Mouse (Mus musculus) gastrocnemius, postnatal 10 days (tissue): ENCODE data around the gene Hnrnpul2. TPM values are rescaled to one million over a fixed set of nuclear protein-coding genes. Genes with fewer than 3 reads are reported as not detected.
"Not testable (repeated sequence)": the region's sequence is repeated elsewhere in the genome, so short reads cannot be mapped to it uniquely, and the experiment has no call there.

Experiments used
- DNase-seq: peaks from one replicate; pipeline ENCODE4 v3.0.0; 2021; ENCODE audit warnings: mixed read lengths
- total RNA-seq, 2 experiments: library from RNA; stranded (reverse); gene quantifications; 2 replicates each; pipeline ENCODE4 v1.2.3; 2021

The Hnrnpul2 gene
- total RNA-seq, 2 experiments from 2014 or later: 42.2 to 47.8 TPM

DNA sequence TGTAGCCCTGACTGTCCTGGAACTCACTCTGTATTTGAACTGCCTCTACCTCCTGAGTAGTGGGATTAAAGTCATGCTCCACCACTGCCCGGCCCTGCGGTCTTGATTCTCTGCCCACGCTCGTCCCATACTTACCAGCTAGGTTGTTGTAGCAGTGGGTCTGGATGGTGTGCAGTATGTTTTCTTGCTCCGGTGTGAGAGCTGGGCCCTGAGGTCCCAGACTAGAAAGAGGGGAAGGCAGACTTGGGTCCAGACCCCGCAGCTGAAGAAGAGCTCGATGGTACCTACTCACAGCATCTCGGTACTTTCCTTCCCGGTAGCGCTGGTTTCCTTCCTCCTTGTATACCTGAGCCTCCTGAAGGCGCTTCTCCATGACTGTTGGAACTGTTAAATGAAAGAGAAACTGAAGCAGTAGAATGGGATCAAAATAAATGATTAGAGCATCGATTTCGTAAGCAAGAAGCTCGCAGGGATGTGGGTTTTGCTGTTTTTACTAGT is 1.5 kb upstream of the Hnrnpul2 start:
- no peak for DNase-seq

DNA sequence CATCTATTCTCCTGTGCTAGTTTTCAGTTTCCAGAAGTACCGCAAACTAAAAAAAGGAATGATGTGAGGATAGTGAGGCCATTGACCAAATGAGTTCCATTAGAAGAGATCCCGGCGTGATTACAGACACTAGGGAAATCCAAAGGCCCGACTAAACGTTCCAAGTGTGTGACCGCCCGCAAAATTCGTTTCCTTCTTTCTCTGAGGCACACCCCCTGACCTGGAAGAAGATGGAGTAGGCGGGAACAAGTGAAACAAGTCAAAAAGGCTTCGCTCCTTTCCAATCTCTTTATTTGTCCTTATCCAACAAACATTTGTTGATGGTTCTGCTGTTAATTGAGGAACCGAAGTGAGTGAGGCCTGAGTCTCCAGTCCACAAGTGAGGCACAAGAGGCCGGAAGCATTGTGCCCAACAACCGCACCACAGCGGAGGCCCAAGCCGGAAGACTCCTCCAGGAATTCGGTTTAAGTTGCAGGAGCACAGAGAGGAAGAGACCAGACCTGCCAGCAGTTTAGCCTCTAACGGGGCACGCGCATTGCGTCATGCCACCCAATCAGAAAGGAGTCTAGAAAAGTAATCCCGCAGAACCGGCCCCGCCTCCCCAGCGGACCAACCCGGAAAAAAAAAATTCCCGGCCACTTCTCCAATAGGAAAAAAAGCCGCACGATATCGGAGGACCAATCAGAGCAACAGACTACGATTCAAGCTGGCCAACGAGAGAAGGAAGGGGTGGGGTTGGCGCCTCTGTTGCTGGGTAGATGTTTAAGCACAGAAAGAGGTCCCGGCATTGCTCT is 812 bp upstream of the Hnrnpul2 start, which contains the start of gene Ttc9c:
TSS of gene Ttc9c (minus strand) at position 533 of the 795 bp plus-strand sequence.
- peak; percentile 88 for DNase-seq

DNA sequence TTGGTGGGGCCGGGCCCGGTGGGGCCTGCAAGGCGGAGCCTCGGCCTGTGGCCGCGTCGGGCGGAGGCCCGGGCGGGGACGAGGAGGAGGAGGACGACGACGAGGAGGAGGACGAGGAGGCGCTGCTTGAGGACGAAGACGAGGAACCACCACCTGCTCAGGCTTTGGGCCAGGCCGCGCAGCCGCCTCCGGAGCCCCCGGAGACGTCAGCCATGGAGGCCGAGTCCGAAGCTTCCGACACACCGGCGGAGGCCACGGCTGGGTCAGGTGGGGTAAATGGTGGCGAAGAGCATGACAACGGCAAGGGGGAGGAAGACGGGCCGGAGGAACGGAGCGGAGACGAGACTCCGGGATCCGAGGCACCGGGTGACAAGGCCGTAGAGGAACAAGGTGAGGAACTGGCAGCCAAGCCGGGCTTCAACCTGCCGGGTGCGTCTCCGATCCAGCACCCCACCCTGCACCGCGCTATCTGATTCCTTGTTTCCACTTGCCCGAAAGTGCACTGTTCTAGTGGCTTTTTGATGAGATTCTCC is 680 bp downstream of the Hnrnpul2 start:
- no peak for DNase-seq

DNA sequence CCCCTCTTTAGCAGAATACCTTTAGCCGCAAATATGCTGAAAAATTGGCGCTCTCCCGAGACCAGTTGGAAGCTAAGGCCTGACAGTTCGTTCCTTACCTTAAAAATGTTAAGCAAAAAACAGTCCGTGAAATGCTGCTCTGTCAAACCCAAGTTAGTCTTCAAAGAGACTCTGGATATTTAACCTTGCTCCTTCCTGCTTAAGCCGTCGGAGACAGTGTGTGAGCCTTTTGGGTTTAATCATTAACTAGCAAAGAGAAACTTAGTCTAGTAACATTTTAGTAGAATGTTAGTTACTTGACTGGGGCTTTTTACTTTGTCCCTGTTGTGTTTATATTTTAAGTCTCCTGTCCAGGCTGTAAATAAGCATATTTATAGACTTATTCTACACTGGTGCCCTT is 1.3 kb downstream of the Hnrnpul2 start:
- DNase-seq: no peak

DNA sequence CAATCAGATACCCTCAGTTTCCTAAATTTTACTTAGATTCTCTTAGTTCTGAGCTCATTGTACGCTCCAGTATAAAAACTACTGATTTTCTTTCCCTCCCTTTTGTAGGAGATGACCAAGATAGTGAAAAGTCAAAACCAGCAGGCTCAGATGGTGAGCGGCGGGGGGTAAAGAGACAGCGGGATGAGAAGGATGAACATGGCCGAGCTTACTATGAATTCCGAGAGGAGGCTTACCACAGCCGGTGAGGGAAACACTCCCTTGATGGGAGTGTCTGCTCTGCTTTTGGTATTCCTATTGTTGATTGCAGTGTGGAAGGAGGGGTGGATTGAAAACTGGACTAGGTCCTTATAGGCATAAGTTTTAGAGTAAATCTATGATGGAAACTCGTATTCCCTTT is 2.9 kb downstream of the Hnrnpul2 start:
- no peak for DNase-seq

DNA sequence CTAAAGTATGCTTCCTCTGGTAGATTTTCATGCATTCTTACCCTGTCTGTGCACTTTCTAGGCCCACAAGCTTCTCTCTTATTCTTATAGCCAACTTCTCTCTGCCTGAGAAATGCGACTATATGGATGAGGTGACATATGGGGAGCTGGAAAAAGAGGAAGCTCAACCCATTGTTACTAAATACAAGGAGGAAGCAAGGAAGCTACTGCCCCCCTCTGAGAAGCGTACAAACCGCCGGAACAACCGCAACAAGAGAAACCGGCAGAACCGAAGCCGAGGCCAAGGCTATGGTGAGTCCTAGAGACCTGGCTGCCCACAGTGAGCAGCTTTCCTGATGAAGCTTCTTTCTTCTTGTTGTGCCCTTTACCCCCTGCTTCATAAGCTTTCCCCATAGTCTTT is 9.8 kb downstream of the Hnrnpul2 start, which contains the start of gene AC129217.1:
TSS of gene AC129217.1 (plus strand) at position 114 of the 400 bp plus-strand sequence.
- no peak for DNase-seq

DNA sequence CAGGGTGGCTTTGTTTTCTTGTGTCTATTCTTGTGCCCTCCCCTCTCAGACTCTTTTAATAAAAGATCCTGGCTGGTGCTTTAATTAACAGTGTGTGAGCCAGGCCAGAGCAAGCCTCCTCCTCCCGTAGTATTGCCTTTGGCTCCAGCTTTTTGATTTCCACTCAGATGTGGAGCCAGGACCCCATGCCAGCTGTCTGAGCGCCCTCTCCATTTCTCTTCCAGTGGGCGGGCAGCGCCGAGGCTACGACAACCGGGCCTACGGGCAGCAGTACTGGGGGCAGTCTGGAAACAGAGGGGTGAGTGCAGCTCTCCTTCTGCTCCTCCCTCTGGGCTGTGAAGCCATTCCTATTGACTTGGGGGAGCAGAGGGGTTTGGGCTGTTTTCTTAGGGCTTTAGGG is 10.9 kb downstream of the Hnrnpul2 start:
- no peak for DNase-seq

DNA sequence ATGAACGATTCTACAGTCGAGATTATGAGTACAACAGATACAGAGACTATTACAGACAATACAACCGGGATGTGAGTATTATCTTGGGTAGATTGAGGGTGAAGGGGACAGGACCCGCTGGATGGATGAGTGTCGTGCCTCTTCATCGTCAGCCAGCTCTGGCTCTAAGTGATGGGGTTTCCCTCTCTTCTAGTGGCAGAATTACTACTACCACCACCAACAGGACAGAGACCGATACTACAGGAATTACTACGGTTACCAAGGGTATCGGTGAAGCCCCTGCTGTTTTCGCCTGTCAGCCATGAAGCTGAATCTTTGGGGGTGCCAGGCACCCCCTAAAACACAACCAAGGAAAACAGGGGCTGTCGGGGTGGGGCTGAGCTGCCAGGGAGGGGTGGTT is 11.5 kb downstream of the Hnrnpul2 start:
- no peak for DNase-seq

DNA sequence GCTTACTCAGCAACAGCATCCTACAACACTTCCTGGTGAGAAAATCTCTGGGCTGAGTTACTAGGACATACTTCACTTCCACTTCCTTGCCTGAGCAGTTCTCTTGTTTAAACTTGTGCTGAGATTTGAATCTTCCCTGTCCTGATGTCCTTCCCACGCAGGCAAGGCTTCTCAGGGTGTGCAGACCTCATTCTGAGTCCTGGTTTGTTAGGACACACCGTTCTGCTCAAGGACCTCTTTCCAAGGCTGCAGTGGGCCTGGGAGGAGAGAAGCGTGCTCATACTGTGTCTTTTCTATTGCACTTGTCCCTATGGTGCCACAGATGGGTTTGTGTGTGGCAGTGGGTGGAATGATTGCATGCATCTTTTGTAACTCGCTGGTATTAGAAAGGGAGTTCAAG is 13.2 kb downstream of the Hnrnpul2 start:
- no peak for DNase-seq

DNA sequence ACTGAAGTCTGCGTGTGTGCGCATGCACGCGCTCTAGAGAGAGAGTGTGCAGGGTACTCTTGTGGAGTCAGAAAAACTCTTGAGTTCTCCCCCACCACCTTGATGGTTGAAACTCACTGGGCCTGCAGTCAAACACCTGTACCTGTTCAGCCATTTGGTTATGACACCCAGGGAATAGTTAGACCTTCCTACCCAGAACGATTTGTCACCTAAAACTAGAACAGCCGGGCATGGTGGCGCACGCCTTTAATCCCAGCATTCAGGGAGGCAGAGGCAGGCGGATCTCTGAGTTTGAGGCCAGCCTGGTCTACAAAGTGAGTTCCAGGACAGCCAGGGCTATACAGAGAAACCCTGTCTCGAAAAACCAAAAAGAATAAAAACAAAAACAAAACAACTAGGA is 16.5 kb downstream of the Hnrnpul2 start:
- not testable (repeated sequence) for DNase-seq

DNA sequence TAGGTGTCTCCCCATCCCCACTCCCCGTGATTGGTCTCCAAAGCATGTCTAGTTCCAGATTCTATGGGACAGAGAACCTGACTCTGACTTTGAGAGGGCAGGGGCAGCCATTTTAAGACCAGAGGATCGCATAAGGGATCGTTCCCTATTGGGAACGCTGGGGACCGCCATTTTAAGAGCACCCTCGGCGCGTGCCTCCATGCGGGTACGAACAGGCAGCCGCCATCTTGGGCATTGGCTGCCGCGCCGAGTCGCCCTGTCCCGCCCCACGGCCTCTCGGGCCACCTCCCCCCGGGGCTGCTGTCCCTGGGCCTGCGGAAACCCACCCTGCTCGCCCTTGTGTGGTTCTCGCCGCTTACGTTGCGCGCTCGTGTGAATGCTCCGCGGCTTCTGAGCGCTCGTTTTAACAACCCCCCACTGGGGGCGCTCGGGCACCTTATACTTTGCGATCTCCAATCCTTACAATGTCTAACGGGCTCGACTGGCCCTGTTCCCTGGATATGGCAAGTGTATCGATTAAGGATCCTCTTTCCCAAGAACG is 17.5 kb downstream of the Hnrnpul2 start, which contains the start of gene Bscl2:
TSS of gene Bscl2 (plus strand) at position 217 of the 541 bp plus-strand sequence.
- DNase-seq: peak; percentile 79

DNA sequence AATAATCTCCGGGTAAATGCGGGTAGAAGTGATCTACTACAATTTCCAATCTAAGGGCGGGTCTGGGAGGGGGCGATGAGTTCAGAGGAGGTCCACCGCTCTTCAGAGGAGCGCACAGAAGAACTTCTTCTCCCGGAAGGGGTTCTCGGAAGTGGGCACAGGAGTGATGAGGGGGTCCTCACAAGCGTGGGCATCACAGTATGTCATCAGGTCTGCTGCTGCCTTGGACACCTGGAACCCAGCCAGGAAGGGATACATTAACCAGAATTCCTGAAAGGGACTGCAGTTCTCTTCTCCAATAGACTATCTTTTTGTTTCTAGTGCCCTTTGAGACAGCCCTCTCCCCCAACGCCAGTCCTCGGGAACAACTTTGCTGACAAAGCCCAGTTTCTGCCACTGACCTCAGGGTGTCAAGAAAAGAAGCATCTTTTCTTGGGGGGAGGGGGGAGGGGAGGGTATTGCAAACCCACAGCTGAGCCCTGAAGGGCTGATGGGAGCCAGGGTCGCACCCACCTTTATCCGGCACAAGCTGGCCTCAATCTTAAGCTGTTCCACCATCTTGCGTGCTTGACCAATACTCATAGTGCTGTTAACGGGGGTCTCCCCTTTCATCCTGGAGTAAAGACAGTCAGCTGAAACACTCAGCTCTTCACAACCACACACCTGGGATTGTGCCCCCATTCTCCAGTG is 18.4 kb downstream of the Hnrnpul2 start:
- DNase-seq: peak; percentile 39

DNA sequence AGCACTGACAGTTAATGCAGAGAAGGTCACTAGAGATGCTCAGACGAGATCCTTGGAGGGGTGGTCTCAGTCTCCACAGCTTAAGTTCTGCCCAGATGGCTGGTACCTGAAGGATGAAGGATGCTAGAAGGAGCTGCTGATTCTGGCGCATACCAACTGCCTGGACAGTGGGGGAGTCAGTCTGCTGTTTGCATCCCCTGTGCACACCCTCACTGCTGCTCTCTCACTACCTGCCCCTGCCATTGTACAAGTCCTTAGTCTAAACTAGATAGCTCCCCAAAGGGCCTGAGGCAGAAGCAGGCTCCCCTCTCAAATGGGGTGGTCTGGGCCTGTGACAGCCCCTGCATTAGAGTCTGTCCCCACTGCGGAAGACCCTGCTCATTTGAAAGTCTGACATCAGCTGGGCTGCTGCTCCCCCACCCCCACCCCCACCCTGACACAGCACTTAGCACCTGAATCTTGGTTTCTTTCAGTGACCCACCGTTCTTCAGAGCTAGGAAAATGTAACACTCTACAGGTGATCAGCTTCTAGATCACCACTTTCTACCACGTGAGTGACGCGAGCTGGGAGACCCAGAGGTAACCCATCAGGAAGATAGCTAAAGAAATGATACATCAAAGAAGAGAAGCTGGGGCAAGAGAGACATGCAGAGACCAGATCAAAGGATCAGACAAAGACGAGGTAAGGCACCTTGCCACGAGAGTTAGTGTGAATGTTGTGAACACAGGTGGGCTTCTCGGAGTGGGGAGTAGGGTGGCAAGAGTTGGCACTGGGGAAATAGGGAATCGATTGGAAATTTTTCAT is 19.5 kb downstream of the Hnrnpul2 start, which contains the start of gene Gng3:
TSS of gene Gng3 (minus strand) at position 92 of the 805 bp plus-strand sequence.
- no peak for DNase-seq

DNA sequence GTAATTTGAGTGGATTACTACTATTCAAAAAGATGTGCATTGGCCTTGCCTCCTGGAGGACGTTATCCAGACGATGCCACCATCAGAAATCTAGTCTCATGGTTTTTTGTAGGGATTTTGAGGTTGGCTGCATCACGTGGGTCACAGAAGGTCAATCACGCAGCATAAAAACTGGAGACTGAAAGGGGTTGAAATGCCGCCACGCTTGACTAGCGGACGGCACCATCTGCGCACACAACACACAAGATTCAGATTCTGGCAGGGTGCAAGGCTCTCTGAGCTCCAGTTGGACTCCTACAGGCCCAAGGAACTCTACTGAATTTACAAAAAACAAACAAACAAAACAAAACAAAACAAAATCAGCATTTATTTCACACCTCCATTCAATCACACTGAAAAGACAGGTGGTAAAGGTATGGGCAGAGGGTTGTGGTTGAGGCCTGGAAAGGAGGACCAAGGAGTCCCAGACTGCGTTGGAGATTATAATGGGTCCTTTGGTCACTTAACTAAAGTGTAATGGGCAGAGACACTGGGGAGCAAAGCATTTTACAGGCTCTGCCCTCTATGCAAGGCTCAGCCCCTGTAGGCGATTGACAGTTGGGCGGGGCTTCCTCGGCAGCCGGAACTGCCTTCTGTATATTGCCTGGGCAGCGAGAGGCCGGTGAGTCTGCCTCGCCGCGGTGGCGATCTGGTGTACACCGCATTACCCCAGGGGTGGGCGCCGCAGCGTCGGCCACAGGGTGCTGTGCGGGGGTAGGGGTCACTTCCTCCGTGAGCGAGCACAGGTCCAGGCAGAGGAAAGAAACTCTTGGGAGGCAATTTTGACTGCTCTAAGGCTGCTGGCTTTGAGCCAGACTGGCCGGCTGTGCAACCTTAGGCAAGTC is 20.3 kb downstream of the Hnrnpul2 start:
- peak; percentile 64 for DNase-seq

DNA sequence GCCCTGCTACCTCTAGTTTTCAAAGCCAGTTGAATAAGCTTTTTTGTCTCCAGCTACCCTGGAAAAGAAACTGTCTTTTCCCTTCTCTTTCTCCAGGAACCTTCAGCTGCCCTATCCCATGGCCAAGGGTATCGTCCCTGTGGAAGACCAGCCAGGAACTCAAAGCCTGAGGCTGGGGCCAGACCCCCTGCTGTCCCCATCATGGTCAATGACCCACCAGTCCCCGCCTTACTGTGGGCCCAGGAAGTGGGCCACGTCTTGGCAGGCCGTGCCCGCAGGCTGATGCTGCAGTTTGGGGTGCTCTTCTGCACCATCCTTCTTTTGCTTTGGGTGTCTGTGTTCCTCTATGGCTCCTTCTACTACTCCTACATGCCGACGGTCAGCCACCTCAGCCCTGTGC is 21.2 kb downstream of the Hnrnpul2 start:
- DNase-seq: no peak

DNA sequence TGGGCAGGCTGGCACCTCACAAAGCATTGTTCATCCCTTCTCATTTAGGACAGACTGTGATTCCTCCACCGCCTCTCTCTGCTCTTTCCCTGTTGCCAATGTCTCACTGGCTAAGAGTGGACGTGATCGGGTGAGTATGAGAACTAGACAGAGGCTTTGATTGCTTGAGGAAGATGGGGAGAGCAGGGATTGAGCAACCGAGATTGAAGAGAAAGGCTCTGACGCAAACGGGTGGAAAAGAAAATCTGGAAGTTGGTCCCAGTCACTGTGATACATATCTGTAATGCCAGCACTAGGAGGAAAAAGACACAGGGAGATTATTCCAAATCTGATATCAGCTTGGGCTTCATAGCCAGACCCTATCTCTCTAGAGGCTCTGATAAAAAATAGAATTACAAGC is 23.2 kb downstream of the Hnrnpul2 start:
- no peak for DNase-seq

DNA sequence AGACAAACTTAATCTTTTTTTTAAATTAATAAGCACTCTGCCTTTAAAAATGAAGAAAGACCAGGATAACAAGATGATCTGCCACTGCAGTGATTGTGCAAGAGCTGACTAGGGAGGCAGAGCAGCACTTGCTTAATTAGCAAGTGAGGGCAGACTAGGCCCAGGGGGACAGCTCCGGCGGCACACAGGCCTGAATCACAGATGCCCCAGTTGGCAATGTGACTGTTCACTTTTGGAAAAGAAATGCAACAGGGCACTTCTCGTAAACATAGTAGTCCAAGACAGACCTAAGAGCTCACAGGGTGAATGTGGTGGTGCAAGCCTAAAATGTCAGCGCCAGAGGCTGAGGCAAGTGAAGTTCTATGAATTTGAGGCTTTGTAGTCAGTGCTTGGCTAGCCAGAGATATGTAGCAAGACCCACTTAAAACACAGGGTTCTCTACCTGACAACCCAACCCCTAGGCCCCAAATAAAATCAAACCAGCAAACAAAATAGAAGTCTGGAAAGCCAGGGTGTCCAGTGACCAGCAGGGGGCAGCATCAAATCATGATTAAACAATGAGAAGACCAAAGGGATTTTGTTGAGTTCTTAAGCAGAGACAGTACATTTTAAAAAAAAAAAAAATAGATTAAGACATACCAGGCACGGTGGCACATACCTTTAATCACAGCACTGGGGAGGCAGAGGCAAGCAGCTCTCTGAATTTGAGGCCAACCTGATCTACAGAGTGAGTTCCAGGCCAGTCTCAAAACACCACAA is 24.7 kb downstream of the Hnrnpul2 start:
- DNase-seq: peak; percentile 86

DNA sequence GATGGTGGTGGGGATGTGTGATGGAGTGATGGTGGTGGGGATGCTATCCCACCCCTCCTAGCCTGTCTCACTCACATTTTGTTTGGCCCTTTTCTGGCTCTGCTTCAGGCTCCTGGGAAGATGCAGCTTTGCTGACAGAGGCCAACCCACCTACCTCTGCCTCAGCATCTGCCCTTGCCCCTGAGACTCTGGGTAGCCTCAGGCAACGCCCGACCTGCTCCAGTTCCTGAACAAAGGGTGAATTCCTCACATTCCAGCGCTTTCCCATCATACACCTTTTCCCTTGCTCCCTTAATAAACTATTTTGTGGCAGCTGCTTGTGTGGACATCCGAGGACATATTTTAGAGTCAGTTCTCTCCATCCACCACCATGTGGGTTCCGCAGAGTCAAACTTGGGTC is 28.5 kb downstream of the Hnrnpul2 start:
- DNase-seq: no peak

DNA sequence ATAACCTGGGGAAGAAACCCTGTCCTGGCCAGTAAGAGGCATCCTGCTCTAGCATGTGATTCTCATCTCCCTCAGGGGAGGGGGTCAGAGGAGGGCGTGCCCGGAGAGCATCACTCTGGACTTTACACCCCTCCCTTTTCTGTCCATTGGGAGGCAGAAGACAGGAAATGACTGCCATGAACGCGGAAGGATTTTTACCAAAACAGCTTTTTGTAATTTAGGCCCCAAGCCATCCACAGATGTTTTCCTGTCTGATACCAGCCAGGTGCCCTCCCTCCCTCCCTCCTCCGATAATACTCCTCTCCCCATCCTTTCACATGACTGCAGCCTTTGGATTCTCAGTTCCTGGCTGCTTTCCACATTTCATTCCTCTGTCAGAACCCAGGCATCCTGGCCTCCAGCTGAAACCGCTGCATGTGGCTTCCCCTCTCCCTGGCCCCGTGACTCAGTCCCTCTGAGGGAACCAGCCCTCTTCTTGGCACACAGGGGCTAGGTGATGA is 30.6 kb downstream of the Hnrnpul2 start, which contains the start of gene Lrrn4cl:
TSS of gene Lrrn4cl (plus strand) at position 367 of the 500 bp plus-strand sequence.
- peak; percentile 44 for DNase-seq

DNA sequence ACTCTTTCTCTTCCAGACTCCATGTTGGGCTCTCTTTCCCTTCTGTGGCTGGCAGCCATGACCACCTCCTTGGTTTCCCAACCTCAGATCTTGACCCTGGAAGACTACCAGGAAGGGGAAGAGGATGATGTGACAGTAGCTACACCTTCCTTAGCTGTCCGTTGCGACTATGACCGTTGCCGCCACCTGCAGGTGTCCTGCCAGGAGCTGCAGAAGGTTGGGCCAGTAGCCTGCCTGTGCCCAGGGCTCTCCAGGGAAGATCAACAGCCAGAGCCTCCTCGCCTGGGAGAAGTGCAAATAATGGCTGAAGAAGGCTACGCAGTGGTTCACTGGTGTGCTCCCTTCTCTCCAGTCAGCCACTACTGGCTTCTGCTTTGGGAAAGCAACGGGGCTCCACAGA is 31.8 kb downstream of the Hnrnpul2 start:
- DNase-seq: no peak
